Mouse (Mus musculus): ENCODE measurements at regions not wholly inside any gene's neighbourhood (a gene's known extent, or its start where the extent isn't known, plus 50 kb on each side); places are given as distances from the start of the nearest gene placed in this dataset.

DNA sequence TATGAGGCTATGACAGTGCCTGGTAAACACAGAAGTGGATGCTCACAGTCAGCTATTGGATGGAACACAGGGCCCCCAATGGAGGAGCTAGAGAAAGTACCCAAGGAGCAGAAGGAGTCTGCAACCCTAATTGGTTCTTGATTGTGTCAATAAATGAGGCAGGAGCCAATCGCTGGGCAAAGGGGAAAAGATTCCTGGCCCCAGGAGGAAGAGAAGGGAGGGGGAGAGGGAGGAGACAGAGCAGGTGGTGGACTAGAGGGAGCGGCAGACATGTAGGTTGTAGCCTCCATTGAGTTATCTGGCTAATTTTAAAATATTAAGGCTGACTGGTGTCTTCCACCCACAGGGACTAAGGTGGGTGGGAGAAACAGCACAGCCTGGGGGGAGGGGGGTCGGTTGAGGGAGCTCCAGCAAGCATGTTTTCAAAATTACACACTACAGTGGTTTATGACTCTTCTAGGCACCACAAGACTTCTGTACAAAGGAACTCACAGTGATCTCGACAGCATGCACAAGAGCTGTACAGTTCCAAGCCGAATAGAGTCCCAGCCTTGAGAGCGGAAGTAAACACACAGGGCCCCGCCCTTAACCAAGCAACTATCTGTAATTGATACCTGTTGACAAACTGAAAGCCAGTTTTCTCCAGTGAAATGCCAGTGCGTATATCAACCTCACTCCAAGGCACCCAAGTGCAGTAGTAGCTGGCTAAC is 497.6 kb upstream of the Acvr2a start:
- TF ChIP-seq MYOD1 (IDR thresholded peaks at IDR 0.05; ENCODE audit: control insufficient read depth in 1 of 3, insufficient read length in 2 of 3, low read depth in 2 of 3) = peak in 1 of 3 experiments; percentile 6
- TF ChIP-seq POLR2A (IDR thresholded peaks at IDR 0.05; ENCODE audit: insufficient read length, low read depth) = no peak
- no peak for TF ChIP-seq MAX (IDR thresholded peaks at IDR 0.05; ENCODE audit: low read depth)
- no peak for TF ChIP-seq E2F4 (IDR thresholded peaks at IDR 0.05; ENCODE audit: insufficient read depth)
- no peak for TF ChIP-seq TCF12 (IDR thresholded peaks at IDR 0.05; ENCODE audit: insufficient read depth, poor library complexity, severe bottlenecking)
- no peak for TF ChIP-seq CEBPB (IDR thresholded peaks at IDR 0.05; ENCODE audit: insufficient read depth, poor library complexity, severe bottlenecking)
- TF ChIP-seq USF1 (IDR thresholded peaks at IDR 0.05; ENCODE audit: low read depth) = no peak
- TF ChIP-seq POLR2AphosphoS2 (IDR thresholded peaks at IDR 0.05; ENCODE audit: insufficient read length, low read depth) = no peak
- no peak for TF ChIP-seq SRF (IDR thresholded peaks at IDR 0.05; ENCODE audit: control insufficient read depth, insufficient read length, low read depth)

All from myocyte (in vitro differentiated cells).